Mouse (Mus musculus) liver, embryonic 14.5 days (tissue): ENCODE measurements around the gene Slc22a8.

Experiments
- CTCF ChIP-seq: IDR thresholded peaks from 2 replicates; pipeline ENCODE4 v1.5.1; 2016; ENCODE audit warnings: antibody characterized with exemption, low read depth, control low read depth
- EP300 ChIP-seq: IDR thresholded peaks from 2 replicates; pipeline ENCODE4 v1.6.1; 2016; ENCODE audit warnings: antibody characterized with exemption, low read depth

- TF ChIP-seq CTCF (no peak), EP300 (no peak)
These were observed 32.2 kb upstream of the Slc22a8 start for GRCm38 (mm10) chr19:8558897-8559296.
